Mouse (Mus musculus) bone marrow, adult 2 months (tissue): Measurements from ENCODE around the gene Mcrip1.

Source experiments
- CTCF ChIP-seq: fragments of 200-500 bp; IDR thresholded peaks from 2 replicates; pipeline ENCODE4 v1.5.1; 2011; ENCODE audit warnings: low read length, control low read depth; ENCODE audit not compliant: control insufficient read depth, insufficient read depth
- POLR2A ChIP-seq: fragments of 200-500 bp; IDR thresholded peaks from 2 replicates; pipeline ENCODE4 v1.6.1; 2011; ENCODE audit warnings: low read depth, mild to moderate bottlenecking, control low read depth, low read length, borderline replicate concordance; ENCODE audit not compliant: control insufficient read depth

DNA sequence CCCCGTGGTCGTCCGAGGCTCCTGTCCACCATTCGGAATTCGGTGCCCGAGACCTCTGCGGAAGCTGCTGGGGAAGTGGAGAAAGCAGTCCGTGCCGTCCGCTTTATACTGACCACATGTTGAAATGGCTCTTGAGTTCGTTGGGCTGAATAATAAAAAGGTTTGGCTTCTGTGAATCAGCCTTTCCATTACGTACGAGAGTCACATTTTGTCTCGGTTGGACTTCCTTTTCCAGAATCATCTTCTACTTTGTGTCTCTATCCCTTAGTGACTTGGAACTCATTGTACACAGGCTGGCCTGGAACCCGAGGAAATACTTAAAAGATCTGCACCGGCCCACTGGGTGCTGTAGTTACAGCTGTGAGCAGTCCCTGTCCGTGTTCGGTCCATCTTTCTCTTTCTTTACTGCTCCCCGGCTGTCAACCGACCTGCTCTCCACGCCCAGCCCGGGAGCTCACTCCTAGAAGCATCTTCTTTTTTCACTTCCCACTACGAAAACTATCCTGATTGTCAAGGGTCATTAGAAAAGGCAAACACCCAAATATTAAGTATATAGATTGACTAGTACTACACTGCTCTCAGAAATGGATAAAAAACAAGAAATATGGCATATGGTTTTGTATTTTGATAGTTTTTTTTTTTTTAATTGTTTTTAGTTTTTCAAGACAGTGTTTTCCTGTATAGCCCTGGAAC, 24.2 kb upstream of the Mcrip1 start:
- TF ChIP-seq POLR2A (no peak), CTCF (no peak)
